Mouse (Mus musculus) gonadal fat pad, adult 2 months (tissue): ENCODE data around the gene Ggct. TPM values are rescaled to one million over a fixed set of nuclear protein-coding genes. Genes with fewer than 3 reads are reported as not detected.
"Not testable (repeated sequence)": the region's sequence is repeated elsewhere in the genome, so short reads cannot be mapped to it uniquely, and the experiment has no call there.

Source experiments
- DNase-seq: peaks from one replicate; pipeline ENCODE4 v3.0.0-alpha.2; 2012; ENCODE audit warnings: low read depth
- polyA plus RNA-seq: library from polyadenylated mRNA; depleted of rRNA; stranded (reverse); fragments of >200 nt; gene quantifications from 2 replicates; pipeline ENCODE4 v1.2.3, GENCODE M21; 2012

Ggct gene
- polyA plus RNA-seq, 1 experiment: 8.2 TPM

GRCm38 (mm10) chr6:54996361-54996760 is 3.6 kb upstream of the Ggct start:
- no peak for DNase-seq

DNA sequence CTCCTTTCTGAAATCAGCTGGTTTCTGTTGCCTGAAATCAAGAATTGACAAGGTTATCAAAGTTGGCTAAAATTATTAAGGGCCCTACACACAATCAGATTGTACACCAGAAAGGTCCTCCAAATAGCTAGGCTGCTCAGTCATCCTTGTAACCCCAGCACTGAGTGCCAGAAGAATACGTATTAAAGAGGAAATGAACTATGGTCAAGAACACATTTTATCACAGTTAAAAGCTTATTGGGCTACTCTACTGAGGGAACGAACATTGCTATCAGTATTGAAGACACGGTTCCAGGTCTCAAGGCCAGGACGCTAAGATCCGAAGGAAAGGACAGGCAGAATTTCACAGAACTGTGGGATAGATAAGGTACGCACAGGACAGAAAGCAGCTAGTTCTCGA is 609 bp downstream of the Ggct start:
- DNase-seq: no peak

DNA sequence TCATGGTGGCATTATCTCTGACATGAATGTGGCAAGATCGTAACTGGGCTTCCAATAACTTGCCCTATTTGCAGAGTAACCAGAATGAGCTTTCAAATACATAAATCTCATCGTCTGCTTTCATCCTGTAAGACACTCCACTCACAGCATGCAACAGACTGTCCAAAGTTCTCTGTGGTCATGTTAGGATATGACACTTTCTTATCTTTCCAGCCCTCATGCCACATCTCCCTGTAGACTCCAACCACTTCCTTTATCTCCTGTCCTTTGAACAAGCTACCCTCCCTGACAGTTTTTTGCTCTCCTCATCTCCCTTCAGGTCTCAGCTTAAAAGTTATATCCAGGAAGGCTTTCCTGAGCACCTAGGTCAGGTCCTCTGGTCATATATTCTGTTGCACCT is 1.6 kb downstream of the Ggct start:
- DNase-seq: no peak

GRCm38 (mm10) chr6:54988141-54988540 is 4.6 kb downstream of the Ggct start:
- DNase-seq: no peak

GRCm38 (mm10) chr6:54984096-54984495 is 8.7 kb downstream of the Ggct start:
- DNase-seq: no peak

DNA sequence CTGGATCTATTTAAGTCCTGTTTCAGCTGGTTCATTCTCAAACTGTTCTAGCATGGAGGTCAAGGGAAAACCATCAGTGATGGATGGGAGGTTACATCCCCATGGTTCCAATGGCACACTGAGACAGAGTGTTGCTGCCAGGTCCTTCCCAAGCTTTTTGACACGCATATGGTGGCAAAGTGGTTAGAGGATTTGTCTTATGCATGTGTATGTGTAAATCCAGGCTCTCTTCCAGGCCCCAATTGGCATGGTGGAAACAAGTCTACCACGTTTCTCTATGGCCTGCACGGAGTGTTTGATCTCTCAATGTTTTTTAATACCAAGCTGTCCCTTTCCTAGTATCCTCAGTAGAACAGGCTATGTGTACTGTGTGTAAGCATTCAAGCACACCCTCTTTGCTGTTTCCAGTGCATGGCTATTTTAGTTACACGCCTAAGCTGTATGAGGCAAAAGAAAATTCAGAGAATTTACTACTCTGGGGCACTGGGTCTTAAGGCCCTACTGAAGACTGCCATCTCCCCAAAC is 9.2 kb downstream of the Ggct start:
- no peak for DNase-seq

- no peak for DNase-seq
Measured at GRCm38 (mm10) chr6:54979426-54979825, 13.3 kb downstream of the Ggct start.

- no peak for DNase-seq
Measured at GRCm38 (mm10) chr6:54975616-54976015, 17.1 kb downstream of the Ggct start.

DNA sequence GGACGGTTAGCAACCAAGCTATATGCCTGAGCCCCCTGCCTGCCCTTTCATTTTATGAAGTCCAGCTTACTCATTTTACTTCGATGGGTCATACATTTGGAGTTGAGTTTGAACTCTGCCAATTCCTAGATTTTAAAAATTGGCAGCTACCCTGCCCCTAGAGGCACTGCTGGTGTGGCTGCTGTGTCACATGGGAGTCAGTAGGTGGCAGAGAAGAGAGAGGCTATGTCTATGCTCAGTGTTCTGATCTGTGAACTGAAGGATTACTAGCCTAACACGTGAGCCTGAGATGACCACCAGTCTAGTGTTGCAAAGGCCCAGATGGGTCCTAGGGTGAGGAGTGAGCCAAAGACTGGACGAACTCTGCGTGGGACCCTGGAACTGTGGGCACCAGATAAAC is 18.2 kb downstream of the Ggct start:
- no peak for DNase-seq

DNA sequence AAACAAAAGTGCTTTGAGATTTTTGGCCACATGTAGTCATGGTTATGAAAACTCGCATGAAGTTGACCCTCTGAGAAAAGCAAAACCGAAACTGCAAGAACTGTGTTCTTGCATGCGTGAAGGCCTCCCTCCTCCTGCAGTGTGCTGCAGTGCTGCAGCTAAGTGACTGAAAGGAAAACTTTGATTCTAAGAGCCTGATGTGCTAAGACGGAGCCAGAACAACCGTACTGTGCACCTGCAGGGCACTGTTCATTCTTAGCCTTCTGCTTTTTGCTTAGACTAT is 19.9 kb downstream of the Ggct start:
- no peak for DNase-seq

DNA sequence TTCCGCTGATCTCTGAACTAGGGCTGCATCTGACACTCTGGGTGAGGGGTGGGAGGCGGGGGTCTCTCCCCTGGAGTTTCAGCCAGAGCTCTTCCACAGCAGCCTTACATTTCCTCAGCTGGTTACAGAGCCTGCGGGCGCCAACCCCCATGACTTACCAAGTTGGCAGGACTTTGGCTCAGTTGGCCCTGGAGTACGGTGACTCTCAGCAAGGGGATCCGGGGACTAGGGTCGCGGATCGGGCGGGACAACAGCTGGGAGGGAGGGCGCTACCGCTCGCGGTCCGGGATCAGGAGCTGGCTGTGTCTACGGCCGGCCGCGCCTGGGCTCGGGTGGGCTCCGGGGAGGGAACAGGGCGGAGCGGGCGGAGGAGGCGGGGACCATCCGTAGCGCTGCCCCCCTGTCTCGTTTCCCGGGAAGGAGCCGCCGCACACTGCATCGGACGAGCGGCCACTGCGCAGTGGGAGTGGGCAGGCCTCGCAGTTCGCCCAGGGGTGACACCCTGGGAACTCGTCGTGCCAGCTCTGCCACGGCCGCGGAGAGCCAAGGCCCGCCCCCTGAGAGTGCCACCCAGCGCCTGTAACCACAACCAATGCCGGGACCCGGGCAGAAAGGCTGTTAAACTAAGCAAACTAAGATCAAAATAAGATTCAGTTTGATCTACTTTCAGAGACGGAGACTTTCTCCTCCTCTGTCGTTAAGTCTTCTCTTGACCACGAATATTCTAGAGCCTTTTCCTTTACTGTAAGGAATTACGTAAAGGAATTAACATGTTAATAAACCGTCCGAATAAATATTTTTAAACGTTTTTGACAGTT is 20.4 kb downstream of the Ggct start, which contains the start of gene Nod1:
Gene Nod1, minus strand, starts transcription at position 502 of the 818 bp plus-strand sequence.
- DNase-seq: no peak

DNA sequence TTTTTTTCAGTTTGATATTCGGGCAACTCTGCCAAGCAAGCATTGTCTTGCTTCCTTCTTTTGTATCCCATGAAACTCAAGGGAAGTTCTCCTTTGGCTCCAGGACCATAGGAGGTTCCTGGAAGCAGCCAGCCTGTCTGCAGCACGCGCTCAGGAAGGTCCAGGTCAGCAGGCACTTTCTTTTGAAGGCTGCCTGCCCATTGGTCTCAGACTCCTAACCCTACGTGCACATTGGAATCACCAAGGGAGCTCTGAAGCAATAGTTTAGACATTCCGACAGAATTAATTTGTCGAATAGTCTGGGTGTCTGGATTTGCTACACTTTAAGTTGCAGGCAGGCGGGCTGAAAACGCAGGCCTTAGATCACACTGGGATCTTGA is 21.0 kb downstream of the Ggct start:
- DNase-seq: no peak

DNA sequence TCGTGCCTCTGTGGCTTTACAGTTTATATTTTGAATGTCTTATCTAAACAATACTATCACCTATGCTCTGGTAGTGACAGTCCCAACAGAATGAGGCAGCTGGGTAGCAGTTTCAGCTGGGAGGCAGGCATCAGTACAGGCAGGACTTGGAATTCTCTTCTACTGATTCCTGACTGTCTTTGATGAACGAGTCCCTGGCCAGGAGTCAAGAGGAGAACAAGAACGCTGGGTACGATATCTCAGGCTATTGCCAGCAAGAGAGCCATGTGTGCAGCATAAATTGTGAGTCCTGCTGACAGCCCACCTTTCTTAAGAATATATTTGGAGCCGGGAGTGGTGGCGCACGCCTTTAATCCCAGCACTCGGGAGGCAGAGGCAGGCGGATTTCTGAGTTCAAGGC is 22.2 kb downstream of the Ggct start:
- DNase-seq: no peak

- DNase-seq: no peak
Measured at GRCm38 (mm10) chr6:54969801-54970200, 22.9 kb downstream of the Ggct start.

DNA sequence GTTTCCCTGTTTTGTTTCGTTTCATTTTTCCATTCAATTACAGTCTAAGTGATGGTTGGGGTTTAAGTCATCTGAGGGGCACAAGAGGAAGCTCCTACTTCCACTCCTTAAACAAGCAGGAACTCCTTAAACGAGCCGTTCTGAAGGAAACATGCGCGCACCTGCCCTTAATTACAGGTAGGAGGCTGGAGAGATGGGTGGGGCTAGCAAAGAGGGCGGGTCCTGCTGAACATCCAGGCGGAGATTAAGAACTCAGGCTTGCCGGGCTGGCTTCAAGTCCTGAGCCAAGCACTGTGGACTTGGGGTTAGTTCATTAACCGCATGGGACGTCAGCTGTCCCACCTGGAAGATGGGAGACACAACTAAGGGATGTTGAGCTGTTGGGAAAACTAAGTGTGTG is 25.2 kb downstream of the Ggct start:
- no peak for DNase-seq

DNA sequence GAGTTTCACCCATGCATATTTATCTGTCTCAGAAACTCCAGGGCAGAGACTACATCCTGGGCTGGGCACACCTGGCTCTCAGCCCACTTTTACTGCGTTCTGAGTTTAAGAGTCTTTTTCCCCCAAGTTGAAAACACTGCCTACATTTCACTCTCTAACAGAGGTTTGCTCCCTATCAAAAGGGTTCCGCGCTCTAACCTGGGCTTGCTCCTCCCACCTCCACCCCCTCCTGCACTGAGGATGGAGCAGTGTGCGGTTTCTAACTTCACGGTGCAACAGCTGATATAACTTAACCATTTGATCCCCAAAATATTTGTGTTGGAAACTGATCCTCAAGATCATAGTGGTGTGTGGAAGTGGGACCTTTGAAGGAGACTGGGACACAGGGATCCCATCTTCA is 27.5 kb downstream of the Ggct start:
- no peak for DNase-seq

DNA sequence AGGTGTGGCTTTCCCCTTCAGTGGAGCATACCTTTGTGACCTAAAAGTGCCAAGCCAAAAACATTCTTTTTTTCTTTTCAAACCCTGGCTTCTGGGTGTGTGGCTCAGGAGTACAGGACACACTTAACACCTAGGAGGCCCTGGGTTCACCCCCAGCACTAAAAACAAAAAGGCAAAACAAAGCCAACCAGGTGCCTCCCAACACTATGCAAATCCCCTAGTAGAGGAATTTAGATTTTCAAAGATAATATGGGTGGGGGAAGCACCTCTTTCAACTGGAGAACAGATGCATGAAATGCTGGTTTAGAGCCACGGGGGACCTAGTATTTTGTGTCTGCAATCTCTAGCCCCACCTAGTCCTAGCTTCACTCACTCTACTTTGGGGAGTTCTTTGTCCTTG is 28.0 kb downstream of the Ggct start:
- no peak for DNase-seq

- DNase-seq: no peak
Measured at GRCm38 (mm10) chr6:54963599-54963998, 29.2 kb downstream of the Ggct start.

DNA sequence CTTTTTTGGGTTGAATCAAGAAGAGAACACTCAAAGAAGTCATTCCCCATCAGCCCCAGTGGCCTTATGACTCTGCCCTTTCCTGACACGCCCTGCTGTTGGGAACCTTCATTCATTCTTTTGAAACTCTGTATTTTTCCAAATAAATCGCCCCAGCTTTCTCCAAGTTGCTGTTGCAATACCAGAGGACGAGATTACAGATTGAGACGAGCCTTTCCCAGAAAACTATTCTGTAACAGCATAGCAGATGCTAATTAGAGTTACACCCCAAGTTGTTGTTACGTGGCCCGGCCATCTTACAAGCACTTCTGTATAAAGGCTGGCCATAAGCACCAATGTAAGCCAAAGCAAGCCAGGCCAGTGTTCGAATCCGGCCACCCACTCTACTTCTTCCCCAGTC is 35.1 kb downstream of the Ggct start:
- DNase-seq: no peak

DNA sequence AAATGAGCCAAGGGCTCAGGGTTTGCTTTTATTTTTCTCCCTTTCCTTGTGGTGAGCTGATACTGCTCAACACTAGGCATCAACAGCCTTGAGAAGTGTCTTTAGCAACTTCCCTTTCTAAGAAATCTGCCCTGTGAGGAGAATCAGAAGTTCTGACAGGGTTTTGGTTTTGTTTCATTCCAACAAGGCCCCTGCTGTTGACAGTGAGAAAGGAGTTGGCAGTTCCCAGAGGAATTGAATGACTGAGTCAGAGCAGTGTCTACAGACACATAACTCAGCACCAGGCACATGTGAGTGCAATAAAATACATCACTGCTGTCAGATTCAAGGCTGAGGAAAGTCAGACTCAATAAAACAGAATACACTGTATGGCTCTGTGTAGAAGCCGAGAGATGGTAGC is 36.3 kb downstream of the Ggct start:
- no peak for DNase-seq

DNA sequence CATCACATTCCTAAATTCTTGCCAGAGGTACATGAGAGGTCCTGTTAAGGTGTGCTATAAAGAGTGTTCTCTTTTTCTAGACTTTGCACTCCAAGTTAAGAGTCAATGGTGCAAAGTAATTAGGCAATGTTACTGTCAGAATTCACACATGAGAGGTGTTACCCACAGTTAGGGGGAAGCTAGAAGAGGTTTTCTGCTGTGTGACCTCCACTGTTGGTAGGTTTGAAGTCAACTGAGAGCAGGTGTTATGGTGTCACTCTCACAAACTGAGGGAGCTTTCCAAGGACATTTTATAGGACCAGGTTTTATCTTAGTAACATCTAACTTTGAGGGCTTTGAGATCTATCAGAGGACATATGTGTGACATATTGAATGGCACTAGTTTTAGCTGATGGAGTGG is 36.8 kb downstream of the Ggct start:
- DNase-seq: no peak

- no peak for DNase-seq
Measured at GRCm38 (mm10) chr6:54954659-54955414, 37.9 kb downstream of the Ggct start.

- not testable (repeated sequence) for DNase-seq
Measured at GRCm38 (mm10) chr6:54953399-54953798, 39.4 kb downstream of the Ggct start.
